Mouse (Mus musculus): ENCODE measurements around the gene Dusp12. TPM values are rescaled to one million over a fixed set of nuclear protein-coding genes. Genes with fewer than 3 reads are reported as not detected.

Dusp12 gene
- polyA plus RNA-seq, 2 experiments from 2014 or later: 14.8 to 16.1 TPM

- peak; percentile 65 for ATAC-seq
Observed at GRCm38 (mm10) chr1:170861671-170862434, 23.5 kb downstream of the Dusp12 start.

- ATAC-seq: no peak
Observed at GRCm38 (mm10) chr1:170858872-170859271, 26.5 kb downstream of the Dusp12 start.

- no peak for ATAC-seq
Observed at GRCm38 (mm10) chr1:170857369-170857768, 28.0 kb downstream of the Dusp12 start.

GRCm38 (mm10) chr1:170855056-170855760, 30.1 kb downstream of the Dusp12 start:
- ATAC-seq: no peak

GRCm38 (mm10) chr1:170853604-170854003, 31.7 kb downstream of the Dusp12 start:
- peak; percentile 74 for ATAC-seq

- ATAC-seq: no peak
Observed at GRCm38 (mm10) chr1:170850637-170851624, 34.4 kb downstream of the Dusp12 start.

GRCm38 (mm10) chr1:170850007-170850406, 35.3 kb downstream of the Dusp12 start:
- ATAC-seq: no peak

GRCm38 (mm10) chr1:170845448-170846307, 39.7 kb downstream of the Dusp12 start:
- peak; percentile 20 for ATAC-seq

GRCm38 (mm10) chr1:170844380-170844779, 41.0 kb downstream of the Dusp12 start:
- peak; percentile 77 for ATAC-seq

- ATAC-seq: peak; percentile 43
Observed at GRCm38 (mm10) chr1:170839685-170840084, 45.7 kb downstream of the Dusp12 start.

GRCm38 (mm10) chr1:170834756-170835155, 50.6 kb downstream of the Dusp12 start:
- no peak for ATAC-seq

- no peak for ATAC-seq
Observed at GRCm38 (mm10) chr1:170829781-170830180, 55.6 kb downstream of the Dusp12 start.

GRCm38 (mm10) chr1:170829344-170829743, 56.0 kb downstream of the Dusp12 start:
- ATAC-seq: no peak

Other genes with a start within 250 kb of the Dusp12 start
- gene Olfml2b, start 241.0 kb downstream of the Dusp12 start, polyA plus RNA-seq (2017; shearing (Covaris generic)): not detected
- gene Atf6, start 17.8 kb downstream of the Dusp12 start, polyA plus RNA-seq (2017; shearing (Covaris generic)): 1 to 10 TPM; 5.8 to 8.8 TPM
- not detected for gene Gm26620, start 475 bp downstream of the Dusp12 start, polyA plus RNA-seq (2017; shearing (Covaris generic))
- not detected for gene Fcrlb, start 27.4 kb upstream of the Dusp12 start, polyA plus RNA-seq (2017; shearing (Covaris generic))
- 1 to 10 TPM in 1 of 2 experiments, under 1 TPM in 1; 0.52 to 3.9 TPM for gene Fcrla, start 42.0 kb upstream of the Dusp12 start, polyA plus RNA-seq (2017; shearing (Covaris generic))
- 1 to 10 TPM in 1 of 2 experiments, not detected in 1; 1.1 TPM for gene Fcgr2b, start 91.0 kb upstream of the Dusp12 start, polyA plus RNA-seq (2017; shearing (Covaris generic))
- gene Fcgr4, start 133.4 kb upstream of the Dusp12 start, polyA plus RNA-seq (2017; shearing (Covaris generic)): under 1 TPM in 1 of 2 experiments, not detected in 1; 0.26 TPM
- not detected for gene Fcgr3, start 179.4 kb upstream of the Dusp12 start, polyA plus RNA-seq (2017; shearing (Covaris generic))
- 1 to 10 TPM; 4.8 to 5.5 TPM for gene Cfap126, start 228.4 kb upstream of the Dusp12 start, polyA plus RNA-seq (2017; shearing (Covaris generic))